Mouse (Mus musculus) layer of hippocampus, postnatal 14 days (tissue): ENCODE measurements around the gene Tmem120a. TPM values are rescaled to one million over a fixed set of nuclear protein-coding genes. Genes with fewer than 3 reads are reported as not detected.

ENCODE experiments used
- DNase-seq, 2 experiments: peaks; one replicate each; pipeline ENCODE4 v3.0.0; 2021 to 2022; ENCODE audit warnings: low spot score in 2 of 2, mixed read lengths in 1 of 2
- long read RNA-seq, 2 experiments: library from polyadenylated mRNA; stranded (forward); transcript quantifications; one replicate each; pipeline ENCODE4 v2.0.0; 2021
- total RNA-seq, 2 experiments: library from RNA; stranded (reverse); gene quantifications; 2 replicates each; pipeline ENCODE4 v1.2.3; 2021

The Tmem120a gene
- total RNA-seq: 10 to 100 TPM; 13.7 to 15.6 TPM
- long read RNA-seq, experiment 1, transcript Tmem120a-201 (12 exons, 1,559 nt): major isoform, 20 of 28 reads
- long read RNA-seq, experiment 1, partial matches to known transcripts: 2 of 28 reads
- long read RNA-seq, experiment 1, other reads (novel, unspliced or antisense): 6 of 28 reads
- long read RNA-seq, experiment 2, transcript Tmem120a-201 (12 exons, 1,559 nt): major isoform, 28 of 37 reads
- long read RNA-seq, experiment 2, partial matches to known transcripts: 4 of 37 reads
- long read RNA-seq, experiment 2, other reads (novel, unspliced or antisense): 5 of 37 reads

- DNase-seq: peak; percentile 90 to 93
Measured at GRCm38 (mm10) chr5:135743741-135744609, at the start of gene Tmem120a. Gene Tmem120a (minus strand): TSS chr5:135744448.

- DNase-seq: no peak
Measured at GRCm38 (mm10) chr5:135782901-135783300, 38.7 kb upstream of the Tmem120a start.

GRCm38 (mm10) chr5:135780331-135780730 is 36.1 kb upstream of the Tmem120a start:
- no peak for DNase-seq

GRCm38 (mm10) chr5:135778471-135779445 is 34.5 kb upstream of the Tmem120a start, which contains the start of gene Mdh2:
Gene Mdh2 (plus strand): TSS chr5:135778480.
- DNase-seq: peak; percentile 98 to 100

- DNase-seq: peak in 1 of 2 experiments; percentile 41
Measured at GRCm38 (mm10) chr5:135777796-135778470, 33.7 kb upstream of the Tmem120a start, which contains the start of gene Styxl1. Gene Styxl1 (minus strand): TSS chr5:135778385.

- no peak for DNase-seq
Measured at GRCm38 (mm10) chr5:135776546-135776945, 32.3 kb upstream of the Tmem120a start.

- DNase-seq: no peak
Measured at GRCm38 (mm10) chr5:135772519-135772918, 28.3 kb upstream of the Tmem120a start.

- DNase-seq: no peak
Measured at GRCm38 (mm10) chr5:135764971-135765370, 20.7 kb upstream of the Tmem120a start.

GRCm38 (mm10) chr5:135763526-135763925 is 19.3 kb upstream of the Tmem120a start:
- DNase-seq: peak; percentile 71 to 77

- no peak for DNase-seq
Measured at GRCm38 (mm10) chr5:135761881-135762280, 17.6 kb upstream of the Tmem120a start.

- DNase-seq: no peak
Measured at GRCm38 (mm10) chr5:135751595-135751994, 7.3 kb upstream of the Tmem120a start.

GRCm38 (mm10) chr5:135751041-135751440 is 6.8 kb upstream of the Tmem120a start:
- DNase-seq: no peak

GRCm38 (mm10) chr5:135744742-135745141 is 494 bp upstream of the Tmem120a start:
- DNase-seq: no peak

GRCm38 (mm10) chr5:135742941-135743740 is 1.1 kb downstream of the Tmem120a start:
- no peak for DNase-seq

- no peak for DNase-seq
Measured at GRCm38 (mm10) chr5:135742156-135742555, 2.1 kb downstream of the Tmem120a start.

GRCm38 (mm10) chr5:135738266-135738665 is 6.0 kb downstream of the Tmem120a start:
- DNase-seq: no peak

GRCm38 (mm10) chr5:135737154-135737553 is 7.1 kb downstream of the Tmem120a start:
- DNase-seq: no peak

- no peak for DNase-seq
Measured at GRCm38 (mm10) chr5:135736544-135736943, 7.7 kb downstream of the Tmem120a start.

- no peak for DNase-seq
Measured at GRCm38 (mm10) chr5:135735741-135736140, 8.5 kb downstream of the Tmem120a start.
